Mouse (Mus musculus): ENCODE data around the gene Arhgef3. TPM values are rescaled to one million over a fixed set of nuclear protein-coding genes. Genes with fewer than 3 reads are reported as not detected.

Gene Arhgef3
- polyA plus RNA-seq, 1 experiment from 2014 or later, result 1.6 TPM

DNA sequence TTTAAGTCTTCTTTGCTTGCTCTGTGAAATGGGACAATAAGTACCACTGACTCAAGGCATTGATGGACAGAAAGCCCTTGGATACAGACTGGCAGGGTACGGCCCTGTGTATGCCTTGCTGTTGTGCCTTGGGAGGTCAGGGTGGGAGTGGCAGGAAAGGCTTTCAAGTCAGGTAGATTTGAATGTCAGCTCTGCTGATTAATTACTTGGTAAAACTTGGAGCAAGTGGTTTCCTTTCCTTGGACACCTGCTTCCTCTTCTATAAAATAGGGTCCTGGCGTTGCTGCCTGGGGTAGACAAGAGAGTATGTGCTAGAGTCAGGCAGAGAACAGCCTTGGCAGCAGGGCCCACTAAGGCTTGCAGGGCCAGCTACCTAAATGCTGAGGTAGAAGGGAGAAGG lies 233.4 kb downstream of the Arhgef3 start:
- WGBS, result 92% methylated on average over 2 of the region's 2 CpGs
- H3K27ac ChIP-seq, result no peak overlapping the region
- no peaks in the 10 kb centered on the region for H3K36me3 ChIP-seq (replicated peaks)
- DNase-seq (ENCODE audit: extremely low spot score, low spot score), result no peak
- no peak overlapping the region for H3K4me3 ChIP-seq
- H3K4me1 ChIP-seq, result peaks cover 11% of the 10 kb centered on the region; the same call in 1 of the 2 replicates
- no peaks in the 10 kb centered on the region for H3K9me3 ChIP-seq
- H3K27me3 ChIP-seq (ENCODE audit: poor library complexity, severe bottlenecking), result no peaks in the 10 kb centered on the region

DNA sequence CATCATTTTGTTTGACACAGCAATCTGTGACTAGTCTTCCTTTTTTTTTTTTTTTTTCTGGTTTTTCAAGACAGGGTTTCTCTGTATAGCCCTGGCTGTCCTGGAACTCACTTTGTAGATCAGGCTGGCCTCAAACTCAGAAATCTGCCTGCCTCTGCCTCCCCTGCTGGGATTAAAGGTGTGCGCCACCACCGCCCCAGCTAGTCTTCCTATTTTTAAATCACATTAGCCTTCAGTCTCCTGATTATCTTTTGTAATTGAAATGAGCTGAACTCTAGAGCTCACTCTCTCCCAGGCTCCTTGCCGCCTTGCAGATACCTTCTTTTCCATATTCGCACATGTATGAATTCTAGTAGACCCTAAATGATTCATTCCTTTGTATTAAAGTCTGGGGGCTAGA lies 234.0 kb downstream of the Arhgef3 start:
- WGBS, result 88% methylated on average over 4 of the region's 4 CpGs
- peaks cover 11% of the 10 kb centered on the region; the same call in 1 of the 2 replicates for H3K4me1 ChIP-seq
- DNase-seq (ENCODE audit: extremely low spot score, low spot score), result no peak
- H3K9me3 ChIP-seq, result no peaks in the 10 kb centered on the region
- no peaks in the 10 kb centered on the region for H3K27me3 ChIP-seq (ENCODE audit: poor library complexity, severe bottlenecking)
- H3K4me3 ChIP-seq, result no peak overlapping the region
- no peaks in the 10 kb centered on the region for H3K36me3 ChIP-seq (replicated peaks)
- no peak overlapping the region for H3K27ac ChIP-seq

DNA sequence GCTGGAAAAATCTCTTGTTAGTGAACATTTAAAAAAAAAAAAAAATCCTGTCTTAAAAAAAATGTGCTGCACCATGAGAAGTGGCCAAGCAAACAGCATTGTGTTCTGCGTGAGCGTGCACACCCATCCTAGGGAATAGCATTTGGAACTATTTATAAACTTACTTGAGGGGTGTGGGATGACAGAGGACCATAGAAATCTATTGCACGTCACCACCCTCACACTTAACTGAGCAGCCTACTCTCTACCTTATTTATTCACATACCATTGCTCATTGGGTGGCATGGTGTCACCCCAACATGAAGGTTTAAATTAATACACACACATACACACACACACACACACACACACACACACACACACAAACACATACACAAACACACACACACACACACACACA lies 234.4 kb downstream of the Arhgef3 start:
- peaks cover 11% of the 10 kb centered on the region; the same call in 1 of the 2 replicates for H3K4me1 ChIP-seq
- DNase-seq (ENCODE audit: extremely low spot score, low spot score), result no peak
- H3K27ac ChIP-seq, result no peak overlapping the region
- H3K9me3 ChIP-seq, result no peaks in the 10 kb centered on the region
- WGBS, result 96% methylated on average over 3 of the region's 3 CpGs
- no peaks in the 10 kb centered on the region for H3K27me3 ChIP-seq (ENCODE audit: poor library complexity, severe bottlenecking)
- no peaks in the 10 kb centered on the region for H3K36me3 ChIP-seq (replicated peaks)
- H3K4me3 ChIP-seq, result no peak overlapping the region

DNA sequence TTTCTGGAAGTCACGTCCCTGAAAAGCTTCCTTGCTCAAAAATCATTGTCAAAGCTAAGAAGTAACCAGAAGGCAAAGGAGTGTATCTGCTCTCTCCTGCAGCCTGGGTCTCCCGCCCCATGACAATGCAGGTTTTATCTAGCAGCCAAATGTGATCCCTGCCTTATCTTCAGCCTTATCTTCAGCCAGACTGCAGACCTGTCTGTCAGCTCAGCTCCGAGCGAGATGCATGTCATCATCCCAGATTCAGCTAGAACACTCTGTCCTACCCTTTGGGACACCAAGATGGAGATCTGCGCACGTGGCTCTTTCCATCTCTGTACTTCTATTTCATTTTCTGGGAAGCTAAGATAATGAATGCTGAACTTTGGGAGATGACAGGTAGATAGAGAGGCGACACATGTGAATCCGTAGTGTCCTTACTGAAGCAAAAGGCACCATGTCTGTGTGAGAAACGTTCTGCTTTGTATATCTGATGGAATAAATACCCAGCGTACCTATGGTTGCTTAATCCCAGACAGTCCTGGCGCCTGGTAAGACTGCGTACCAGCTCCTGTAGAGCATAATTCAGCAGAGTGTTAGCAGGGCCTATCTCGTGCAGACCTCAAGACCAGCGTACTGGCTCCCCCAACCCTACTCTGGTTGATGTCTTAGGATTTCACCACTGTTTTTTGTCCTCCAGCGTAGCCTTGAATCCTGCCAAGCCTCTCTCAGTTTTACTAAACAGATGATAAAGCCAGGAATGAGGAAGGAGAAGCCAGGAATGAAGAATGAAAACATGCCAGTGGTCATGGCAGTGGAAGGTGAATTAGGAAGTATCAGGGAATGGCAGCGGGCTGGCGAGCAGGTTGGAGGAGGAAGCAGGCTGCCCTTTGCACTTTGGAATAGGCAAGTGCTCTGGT lies 235.4 kb downstream of the Arhgef3 start:
- Histone ChIP-seq H3K4me3 (no peak overlapping the region), H3K27ac (0 out of 2 replicates have a peak overlapping the region, but pooled peaks have one; percentile 20), H3K27me3 (ENCODE audit: poor library complexity, severe bottlenecking) (no peaks in the 10 kb centered on the region), H3K9me3 (no peaks in the 10 kb centered on the region), H3K36me3 (replicated peaks) (no peaks in the 10 kb centered on the region), H3K4me1 (peaks cover 7% of the 10 kb centered on the region; the same call in 1 of the 2 replicates)
- no peak for DNase-seq (ENCODE audit: extremely low spot score, low spot score)
- 87% methylated on average over 17 of the region's 17 CpGs for WGBS

DNA sequence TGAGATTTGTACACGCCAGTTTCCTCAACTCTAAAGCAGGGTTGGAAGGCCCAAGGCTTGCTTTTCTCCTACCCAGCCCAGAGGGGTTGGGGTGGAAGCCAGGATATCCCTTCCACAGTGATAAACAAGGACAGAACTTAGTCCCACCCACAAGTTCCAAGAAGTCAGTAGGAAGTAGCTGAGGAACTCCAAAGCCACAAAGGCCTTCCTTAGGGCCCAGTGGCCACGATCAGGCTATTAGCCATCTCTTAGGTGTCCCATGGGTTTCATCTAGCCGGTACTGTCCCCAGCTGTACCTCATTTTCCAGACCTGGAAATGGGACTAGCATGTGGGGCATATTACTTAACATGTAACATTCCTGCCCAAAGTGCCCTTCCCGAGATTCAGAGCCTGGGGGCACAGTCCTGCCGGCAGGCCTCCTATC lies 236.4 kb downstream of the Arhgef3 start:
- DNase-seq (ENCODE audit: extremely low spot score, low spot score), result no peak
- H3K27ac ChIP-seq, result peak overlapping the region; percentile 33; the same call in 1 of the 2 replicates
- WGBS, result 72% methylated on average over 5 of the region's 5 CpGs

DNA sequence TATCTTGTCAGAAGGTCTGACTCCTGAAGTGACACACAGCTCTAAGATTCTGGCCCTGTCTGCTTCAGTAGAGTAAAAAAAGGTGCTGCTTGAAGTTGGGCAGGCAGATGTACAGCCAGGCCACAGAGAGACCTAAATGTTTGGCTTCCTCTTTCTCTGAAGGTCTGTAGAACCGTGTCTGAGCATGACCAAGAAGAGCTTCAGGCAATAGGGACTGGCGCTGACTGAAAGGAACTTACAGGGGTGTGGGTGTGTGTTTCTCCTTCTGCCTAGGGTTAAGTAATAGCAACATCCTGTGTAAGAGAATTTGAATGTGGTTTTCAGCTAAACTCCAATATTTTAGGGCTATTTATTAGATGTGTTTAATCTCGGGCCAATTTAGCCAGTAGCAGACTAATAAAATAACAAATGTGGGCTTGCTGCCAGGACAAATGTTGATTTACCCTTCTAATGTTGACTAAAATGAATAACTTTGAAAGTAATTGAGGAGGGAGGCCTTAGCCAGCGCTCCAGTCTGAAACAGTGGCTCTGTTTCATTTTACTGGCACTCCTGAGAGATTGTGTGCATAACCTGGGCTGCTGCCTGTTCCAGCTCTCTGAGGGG lies 236.9 kb downstream of the Arhgef3 start:
- DNase-seq (ENCODE audit: extremely low spot score, low spot score), result no peak
- WGBS, result 77% methylated on average over 4 of the region's 4 CpGs
- H3K4me3 ChIP-seq, result no peak overlapping the region
- H3K27me3 ChIP-seq (ENCODE audit: poor library complexity, severe bottlenecking), result no peaks in the 10 kb centered on the region
- H3K27ac ChIP-seq, result peak overlapping the region; percentile 33; the same call in 1 of the 2 replicates
- no peaks in the 10 kb centered on the region for H3K36me3 ChIP-seq (replicated peaks)
- H3K4me1 ChIP-seq, result peaks cover 4% of the 10 kb centered on the region; the same call in 1 of the 2 replicates
- H3K9me3 ChIP-seq, result no peaks in the 10 kb centered on the region

More for the DNA sequence above, 236.4 kb downstream of the Arhgef3 start:
- Histone ChIP-seq H3K36me3 (replicated peaks) (no peaks in the 10 kb centered on the region), H3K9me3 (no peaks in the 10 kb centered on the region), H3K4me3 (no peak overlapping the region), H3K27me3 (ENCODE audit: poor library complexity, severe bottlenecking) (no peaks in the 10 kb centered on the region), H3K4me1 (peaks cover 4% of the 10 kb centered on the region; the same call in 1 of the 2 replicates)

DNA sequence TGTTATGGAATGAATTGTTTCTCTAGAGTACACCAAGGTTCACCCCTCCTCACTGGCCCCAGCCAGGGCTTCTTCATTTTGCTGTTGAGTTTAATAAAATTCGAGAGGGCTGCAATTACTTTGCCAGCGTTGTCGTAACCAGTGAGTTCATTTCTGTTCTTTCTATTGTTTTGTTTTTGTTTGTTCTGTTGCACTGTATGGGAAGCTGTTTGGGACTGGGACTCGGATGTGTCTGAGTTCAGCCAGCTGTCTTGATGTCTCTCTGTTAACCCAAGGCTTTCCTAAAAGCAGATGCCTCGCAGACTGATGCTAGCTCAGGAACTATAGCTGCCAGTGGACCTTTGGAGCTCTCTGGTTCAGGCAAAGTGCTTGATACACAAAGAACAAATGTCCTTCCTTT lies 237.8 kb downstream of the Arhgef3 start:
- Histone ChIP-seq H3K4me3 (no peak overlapping the region), H3K27me3 (ENCODE audit: poor library complexity, severe bottlenecking) (no peaks in the 10 kb centered on the region), H3K9me3 (no peaks in the 10 kb centered on the region), H3K36me3 (replicated peaks) (no peaks in the 10 kb centered on the region), H3K27ac (no peak overlapping the region), H3K4me1 (peaks cover 4% of the 10 kb centered on the region; the same call in 1 of the 2 replicates)
- DNase-seq (ENCODE audit: extremely low spot score, low spot score), result no peak
- 87% methylated on average over 5 of the region's 5 CpGs for WGBS

DNA sequence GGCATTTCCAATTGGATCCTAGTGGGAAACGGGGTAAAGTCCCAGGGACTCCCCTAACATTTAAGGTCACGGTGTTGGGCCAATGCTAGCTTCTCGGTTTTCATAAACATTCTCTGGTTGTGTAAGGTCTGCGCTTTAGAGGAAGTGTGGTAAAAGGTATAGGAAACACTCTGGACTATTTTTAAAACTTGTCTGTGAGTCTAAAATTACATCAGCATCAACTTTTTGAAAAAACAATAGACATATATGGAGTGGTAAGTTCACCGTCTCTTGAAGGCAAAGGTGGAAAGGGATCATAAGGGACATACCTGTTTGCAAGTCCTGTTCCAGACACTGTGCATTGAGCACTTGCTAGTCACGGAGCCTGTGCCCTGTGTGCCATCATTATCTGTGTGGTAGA lies 240.5 kb downstream of the Arhgef3 start:
- Histone ChIP-seq H3K27me3 (ENCODE audit: poor library complexity, severe bottlenecking) (no peaks in the 10 kb centered on the region), H3K27ac (no peak overlapping the region), H3K4me1 (peaks cover 8% of the 10 kb centered on the region), H3K9me3 (no peaks in the 10 kb centered on the region), H3K36me3 (replicated peaks) (no peaks in the 10 kb centered on the region), H3K4me3 (no peak overlapping the region)
- DNase-seq (ENCODE audit: extremely low spot score, low spot score), result no peak
- WGBS, result 94% methylated on average over 6 of the region's 6 CpGs

DNA sequence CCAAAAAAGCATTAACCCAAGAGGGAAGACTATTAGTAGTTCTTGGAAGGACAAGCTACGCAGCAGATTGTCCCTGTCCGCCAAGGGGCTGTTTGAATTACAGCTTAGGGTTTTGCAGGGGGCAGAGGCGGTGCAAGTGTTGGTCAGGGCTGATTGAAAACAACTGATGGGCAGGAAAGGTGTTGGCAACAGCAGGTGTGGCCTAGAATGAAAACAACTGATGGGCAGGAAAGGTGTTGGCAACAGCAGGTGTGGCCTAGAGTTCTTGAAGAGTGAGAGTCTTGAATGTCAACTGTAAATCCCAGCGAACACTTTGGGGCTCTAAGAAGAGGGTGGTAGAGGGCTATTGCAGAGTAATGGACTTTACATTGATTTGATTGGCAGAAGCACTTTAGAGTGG lies 241.2 kb downstream of the Arhgef3 start:
- Histone ChIP-seq H3K4me3 (no peak overlapping the region), H3K4me1 (peaks cover 15% of the 10 kb centered on the region), H3K9me3 (no peaks in the 10 kb centered on the region), H3K27me3 (ENCODE audit: poor library complexity, severe bottlenecking) (no peaks in the 10 kb centered on the region), H3K27ac (no peak overlapping the region), H3K36me3 (replicated peaks) (no peaks in the 10 kb centered on the region)
- DNase-seq (ENCODE audit: extremely low spot score, low spot score), result no peak
- 92% methylated on average over 4 of the region's 4 CpGs for WGBS

DNA sequence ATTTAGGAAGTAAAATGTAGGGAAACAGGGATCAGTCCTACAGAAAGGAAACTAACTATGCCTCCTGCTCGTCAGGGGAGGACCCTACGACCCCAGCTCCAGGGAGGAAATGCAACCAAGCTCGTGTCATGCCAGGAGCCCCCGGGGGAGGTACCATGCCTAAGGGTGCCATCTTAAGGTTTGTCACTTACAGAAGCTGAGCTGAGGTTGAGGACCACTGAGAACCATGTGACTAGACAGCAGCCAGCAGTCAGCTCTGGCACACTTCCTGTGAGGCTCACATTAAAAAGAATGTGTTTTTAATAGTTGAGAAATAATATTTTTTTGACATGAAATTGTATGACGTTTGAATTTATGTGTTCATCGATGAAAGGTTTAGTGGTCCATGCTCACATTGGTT lies 242.4 kb downstream of the Arhgef3 start:
- WGBS, result 78% methylated on average over 6 of the region's 6 CpGs
- Histone ChIP-seq H3K4me3 (no peak overlapping the region), H3K36me3 (replicated peaks) (no peaks in the 10 kb centered on the region), H3K27ac (no peak overlapping the region), H3K4me1 (peaks cover 16% of the 10 kb centered on the region), H3K9me3 (no peaks in the 10 kb centered on the region), H3K27me3 (ENCODE audit: poor library complexity, severe bottlenecking) (no peaks in the 10 kb centered on the region)
- DNase-seq (ENCODE audit: extremely low spot score, low spot score), result no peak

DNA sequence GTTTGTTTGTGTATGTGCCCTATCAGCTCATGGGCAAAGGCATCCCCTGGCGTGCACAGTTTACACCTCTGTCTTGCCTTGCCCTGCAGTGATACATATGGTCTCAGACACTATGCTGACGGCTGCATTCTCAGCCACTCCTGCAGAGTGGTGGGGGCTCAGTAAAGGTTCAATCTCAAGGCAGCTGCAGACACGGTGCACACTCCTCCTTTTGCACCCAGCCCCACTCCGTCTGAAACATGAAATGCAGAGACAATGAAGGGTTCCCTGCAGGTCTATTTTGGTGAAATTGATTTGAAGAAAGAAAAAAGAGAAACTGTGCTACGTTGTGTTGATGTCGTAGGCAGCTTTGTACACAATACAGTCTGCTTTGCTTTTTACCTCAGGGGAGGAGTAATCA lies 243.5 kb downstream of the Arhgef3 start:
- Histone ChIP-seq H3K4me1 (peaks cover 16% of the 10 kb centered on the region), H3K9me3 (no peaks in the 10 kb centered on the region), H3K4me3 (no peak overlapping the region), H3K27me3 (ENCODE audit: poor library complexity, severe bottlenecking) (no peaks in the 10 kb centered on the region), H3K27ac (no peak overlapping the region), H3K36me3 (replicated peaks) (no peaks in the 10 kb centered on the region)
- DNase-seq (ENCODE audit: extremely low spot score, low spot score), result no peak
- 79% methylated on average over 6 of the region's 6 CpGs for WGBS

DNA sequence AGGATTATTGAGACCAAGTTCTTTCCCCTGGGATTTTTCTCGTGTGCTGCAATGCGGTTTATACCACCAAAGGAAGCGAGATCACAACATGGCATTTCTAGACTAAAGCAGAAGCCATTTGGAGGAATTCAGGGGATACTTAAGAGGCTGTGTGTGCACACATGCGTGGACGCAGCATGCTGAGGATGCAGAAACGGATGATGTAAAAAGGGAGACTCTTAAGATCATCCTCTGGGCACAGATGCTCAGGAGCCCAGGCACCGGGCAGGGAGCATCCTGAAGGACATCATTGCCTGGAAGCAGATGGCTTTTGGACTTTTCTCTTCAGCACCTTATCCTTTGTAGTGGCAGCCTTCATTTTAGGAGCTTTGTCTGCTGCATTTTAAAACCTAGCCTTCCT lies 246.2 kb downstream of the Arhgef3 start:
- Histone ChIP-seq H3K4me1 (peaks cover 16% of the 10 kb centered on the region), H3K4me3 (no peak overlapping the region), H3K27me3 (ENCODE audit: poor library complexity, severe bottlenecking) (no peaks in the 10 kb centered on the region), H3K36me3 (replicated peaks) (no peaks in the 10 kb centered on the region), H3K27ac (no peak overlapping the region), H3K9me3 (no peaks in the 10 kb centered on the region)
- 81% methylated on average over 7 of the region's 7 CpGs for WGBS
- no peak for DNase-seq (ENCODE audit: extremely low spot score, low spot score)

DNA sequence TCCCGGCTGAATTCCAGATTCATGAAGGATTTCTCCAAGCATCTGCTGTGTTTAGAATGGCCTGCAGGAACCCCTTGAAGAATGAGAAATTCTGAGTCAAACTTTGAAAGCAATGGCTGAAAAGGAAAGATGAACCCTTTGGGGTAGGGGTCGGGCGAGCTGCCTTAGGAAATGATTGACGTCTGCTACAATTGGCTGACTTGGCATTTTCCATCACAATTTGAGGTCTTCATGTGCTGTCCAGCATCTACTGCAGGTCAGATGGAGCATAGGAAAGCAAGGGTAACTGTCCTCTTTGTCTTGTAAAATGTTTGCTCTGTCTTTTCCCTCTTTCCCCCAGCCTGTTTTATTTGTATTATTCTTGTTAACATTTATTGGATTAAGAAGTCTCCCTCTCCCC lies 246.8 kb downstream of the Arhgef3 start:
- Histone ChIP-seq H3K4me1 (peaks cover 16% of the 10 kb centered on the region; the same call in 1 of the 2 replicates), H3K4me3 (no peak overlapping the region), H3K36me3 (replicated peaks) (no peaks in the 10 kb centered on the region), H3K27ac (no peak overlapping the region), H3K27me3 (ENCODE audit: poor library complexity, severe bottlenecking) (no peaks in the 10 kb centered on the region), H3K9me3 (no peaks in the 10 kb centered on the region)
- DNase-seq (ENCODE audit: extremely low spot score, low spot score), result no peak
- 69% methylated on average over 4 of the region's 4 CpGs for WGBS
